Mouse (Mus musculus) gastrocnemius, postnatal 25 days (tissue): ENCODE measurements around the gene Afm. TPM values are rescaled to one million over a fixed set of nuclear protein-coding genes. Genes with fewer than 3 reads are reported as not detected.

Source experiments
- total RNA-seq, 2 experiments: library from RNA; stranded (reverse); gene quantifications; 1 replicate in 1 of 2; 2 replicates in 1 of 2; pipeline ENCODE4 v1.2.3; 2021

Gene Afm
- total RNA-seq, 2 experiments from 2014 or later = not detected

Other genes starting within 250 kb of the Afm start
- 10 to 100 TPM; 42.7 to 45.2 TPM for gene Ankrd17, start 152.4 kb upstream of the Afm start, total RNA-seq
- under 1 TPM; 0.64 to 0.70 TPM for gene Gm9958, start 151.7 kb upstream of the Afm start, total RNA-seq
- 1 to 10 TPM in 1 of 2 experiments, not detected in 1; 1.5 TPM for gene Alb, start 58.0 kb upstream of the Afm start, total RNA-seq
- gene Afp, start 28.2 kb upstream of the Afm start, total RNA-seq = not detected
- gene 5830473C10Rik, start 42.2 kb downstream of the Afm start, total RNA-seq = not detected
- gene Rassf6, start 121.7 kb downstream of the Afm start, total RNA-seq = not detected
- not detected for gene Cxcl5, start 240.4 kb downstream of the Afm start, total RNA-seq
- gene Ppbp, start 249.6 kb downstream of the Afm start, total RNA-seq = under 1 TPM; 0.33 to 0.67 TPM